Mouse (Mus musculus) ES-Bruce4 (cell line): ENCODE measurements around the gene Omp. TPM values are rescaled to one million over a fixed set of nuclear protein-coding genes. Genes with fewer than 3 reads are reported as not detected.

Experiments
- H3K27ac ChIP-seq: 2 replicates; pipeline ENCODE4 v1.5.1; 2012; ENCODE audit warnings: low read length, inconsistent platforms; ENCODE audit not compliant: insufficient read depth
- H3K27me3 ChIP-seq: 2 replicates; pipeline ENCODE4 v1.6.1; 2012; ENCODE audit warnings: mild to moderate bottlenecking, low read length, inconsistent platforms; ENCODE audit not compliant: control insufficient read depth, poor library complexity, insufficient read depth, severe bottlenecking
- H3K36me3 ChIP-seq: 2 replicates; pipeline ENCODE4 v1.6.1; 2012; ENCODE audit warnings: inconsistent platforms, mild to moderate bottlenecking, low read length, moderate library complexity; ENCODE audit not compliant: control insufficient read depth, poor library complexity, insufficient read depth, severe bottlenecking
- H3K4me1 ChIP-seq: one replicate; pipeline ENCODE4 v1.8.1; 2011; ENCODE audit warnings: low read length; ENCODE audit not compliant: control insufficient read depth, insufficient read depth
- H3K4me3 ChIP-seq: 2 replicates; pipeline ENCODE4 v1.5.1; 2011; ENCODE audit warnings: low read depth, mild to moderate bottlenecking, low read length
- H3K9ac ChIP-seq: 2 replicates; pipeline ENCODE4 v1.6.1; 2012; ENCODE audit warnings: low read depth, mild to moderate bottlenecking, inconsistent platforms; ENCODE audit not compliant: poor library complexity, severe bottlenecking
- H3K9me3 ChIP-seq: replicated peaks from 2 replicates; pipeline ENCODE4 v1.6.1; 2012; ENCODE audit warnings: mild to moderate bottlenecking, low read length, inconsistent platforms; ENCODE audit not compliant: control insufficient read depth, poor library complexity, insufficient read depth, severe bottlenecking
- CTCF ChIP-seq: IDR thresholded peaks from one replicate; pipeline ENCODE4 v1.8.1; 2011; ENCODE audit warnings: low read depth, low read length
- EP300 ChIP-seq: IDR thresholded peaks from 2 replicates; pipeline ENCODE4 v1.6.1; 2011; ENCODE audit warnings: low read depth, low read length; ENCODE audit not compliant: insufficient read depth
- POLR2A ChIP-seq: IDR thresholded peaks from one replicate; pipeline ENCODE4 v1.8.1; 2011; ENCODE audit warnings: low read length; ENCODE audit not compliant: insufficient read depth
- polyA plus RNA-seq: library from polyadenylated mRNA; stranded (reverse); fragments of >200 nt; gene quantifications from 2 replicates; pipeline ENCODE4 v1.2.4, GENCODE M21; 2011; ENCODE audit warnings: low read depth; ENCODE audit not compliant: missing spikeins, insufficient read depth, insufficient read length

Omp gene
- polyA plus RNA-seq, 1 experiment, result 1.1 TPM

GRCm38 (mm10) chr7:98103942-98104292 is 41.4 kb downstream of the Omp start:
- Histone ChIP-seq H3K9me3 (no peaks in the 10 kb centered on the region), H3K4me1 (no peaks in the 10 kb centered on the region), H3K9ac (no peak overlapping the region), H3K27ac (no peak overlapping the region), H3K4me3 (no peak overlapping the region), H3K36me3 (no peaks in the 10 kb centered on the region), H3K27me3 (no peaks in the 10 kb centered on the region)
- TF ChIP-seq POLR2A, result no peak

DNA sequence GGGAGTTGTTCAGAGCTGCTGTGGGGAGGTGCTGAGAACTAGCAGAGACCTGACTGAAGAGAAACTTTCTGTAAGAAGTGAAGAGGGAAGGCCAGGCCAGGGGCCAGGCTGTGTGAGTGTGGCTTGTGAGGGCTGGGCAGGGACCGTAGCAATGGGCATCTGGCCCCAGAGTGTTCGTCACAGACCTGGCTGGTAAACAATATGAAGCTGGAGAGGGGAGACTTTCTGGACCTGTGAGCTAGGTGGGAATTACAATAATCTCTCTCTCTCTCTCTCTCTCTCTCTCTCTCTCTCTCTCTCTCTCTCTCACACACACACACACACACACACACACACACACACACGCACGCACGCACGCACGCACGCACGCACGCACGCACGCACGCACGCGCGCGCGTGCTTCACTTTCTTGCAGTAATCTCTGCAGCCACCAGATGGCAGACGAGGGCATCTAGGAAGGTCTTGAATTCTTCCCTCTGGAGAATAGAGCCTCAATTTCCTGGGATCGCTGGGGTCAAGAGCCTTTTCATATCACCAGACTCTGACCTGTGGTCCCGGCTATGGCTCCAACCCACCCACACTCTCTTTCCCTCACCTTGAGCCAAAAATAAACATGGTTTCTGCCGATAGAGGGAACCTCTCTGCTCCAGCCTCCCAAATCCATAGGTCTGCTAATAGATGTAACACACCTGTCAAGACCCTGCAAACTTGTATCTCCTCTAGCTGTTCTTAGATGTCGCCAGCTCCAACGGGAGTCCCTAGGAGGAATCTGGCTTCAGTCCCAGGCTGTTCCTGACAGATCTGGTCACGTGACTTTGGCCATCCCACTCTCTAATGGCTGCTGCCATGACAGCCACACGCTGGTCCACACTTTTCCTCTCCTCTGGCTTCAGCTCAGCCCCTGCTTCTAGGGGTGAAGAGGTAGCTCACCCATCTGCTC is 42.0 kb downstream of the Omp start:
- H3K9ac ChIP-seq, result peak overlapping the region; percentile 40
- peak; percentile 55 for TF ChIP-seq CTCF
- TF ChIP-seq EP300, result no peak
- no peak for TF ChIP-seq POLR2A
- H3K27ac ChIP-seq, result no peak overlapping the region
- no peaks in the 10 kb centered on the region for H3K27me3 ChIP-seq
- no peaks in the 10 kb centered on the region for H3K9me3 ChIP-seq
- no peaks in the 10 kb centered on the region for H3K4me1 ChIP-seq
- no peaks in the 10 kb centered on the region for H3K36me3 ChIP-seq
- peak overlapping the region; percentile 47 for H3K4me3 ChIP-seq

GRCm38 (mm10) chr7:98102488-98102887 is 42.8 kb downstream of the Omp start:
- Histone ChIP-seq H3K36me3 (no peaks in the 10 kb centered on the region), H3K9me3 (no peaks in the 10 kb centered on the region), H3K4me1 (no peaks in the 10 kb centered on the region), H3K9ac (peak overlapping the region; percentile 40), H3K27me3 (no peaks in the 10 kb centered on the region), H3K4me3 (peak overlapping the region; percentile 47), H3K27ac (no peak overlapping the region)
- TF ChIP-seq CTCF (peak; percentile 19), EP300 (no peak), POLR2A (no peak)

GRCm38 (mm10) chr7:98097557-98097956 is 47.7 kb downstream of the Omp start:
- Histone ChIP-seq H3K4me1 (no peaks in the 10 kb centered on the region), H3K9ac (no peak overlapping the region), H3K27me3 (no peaks in the 10 kb centered on the region), H3K36me3 (no peaks in the 10 kb centered on the region), H3K9me3 (peaks cover 3% of the 10 kb centered on the region; the same call in 1 of the 2 replicates), H3K27ac (no peak overlapping the region), H3K4me3 (no peak overlapping the region)
- TF ChIP-seq POLR2A, result no peak
- TF ChIP-seq EP300, result no peak
- no peak for TF ChIP-seq CTCF

GRCm38 (mm10) chr7:98095852-98096251 is 49.5 kb downstream of the Omp start:
- Histone ChIP-seq H3K4me1 (no peaks in the 10 kb centered on the region), H3K4me3 (no peak overlapping the region), H3K9ac (no peak overlapping the region)

More at GRCm38 (mm10) chr7:98095852-98096251, 49.5 kb downstream of the Omp start:
- no peaks in the 10 kb centered on the region for H3K27me3 ChIP-seq
- TF ChIP-seq EP300 (no peak), CTCF (no peak), POLR2A (no peak)
- no peak overlapping the region for H3K27ac ChIP-seq
- H3K9me3 ChIP-seq, result peaks cover 3% of the 10 kb centered on the region; the same call in 1 of the 2 replicates
- no peaks in the 10 kb centered on the region for H3K36me3 ChIP-seq

Other genes with a start within 250 kb of the Omp start
- gene Gdpd4, start 225.5 kb downstream of the Omp start, polyA plus RNA-seq, result not detected in 2 replicates
- gene Myo7a, start 26.0 kb downstream of the Omp start, polyA plus RNA-seq, result 8.0 and 11.6 TPM in 2 replicates
- gene Capn5, start 32.8 kb upstream of the Omp start, polyA plus RNA-seq, result 16.9 and 17.0 TPM in 2 replicates
- gene B3gnt6, start 54.0 kb upstream of the Omp start, polyA plus RNA-seq, result not detected in 2 replicates
- 18.4 and 19.2 TPM in 2 replicates for gene Acer3, start 175.7 kb upstream of the Omp start, polyA plus RNA-seq
- 17.5 TPM in 2 replicates for gene Tsku, start 215.8 kb upstream of the Omp start, polyA plus RNA-seq